Mouse (Mus musculus) heart, postnatal 0 days (tissue): Measurements from ENCODE around the gene Fyb.

Source experiments
- CTCF ChIP-seq: IDR thresholded peaks from 2 replicates; pipeline ENCODE4 v1.5.1; 2016; ENCODE audit warnings: antibody characterized with exemption, control low read depth, low read depth
- EP300 ChIP-seq: IDR thresholded peaks from 2 replicates; pipeline ENCODE4 v1.6.1; 2016; ENCODE audit warnings: antibody characterized with exemption, low read depth

DNA sequence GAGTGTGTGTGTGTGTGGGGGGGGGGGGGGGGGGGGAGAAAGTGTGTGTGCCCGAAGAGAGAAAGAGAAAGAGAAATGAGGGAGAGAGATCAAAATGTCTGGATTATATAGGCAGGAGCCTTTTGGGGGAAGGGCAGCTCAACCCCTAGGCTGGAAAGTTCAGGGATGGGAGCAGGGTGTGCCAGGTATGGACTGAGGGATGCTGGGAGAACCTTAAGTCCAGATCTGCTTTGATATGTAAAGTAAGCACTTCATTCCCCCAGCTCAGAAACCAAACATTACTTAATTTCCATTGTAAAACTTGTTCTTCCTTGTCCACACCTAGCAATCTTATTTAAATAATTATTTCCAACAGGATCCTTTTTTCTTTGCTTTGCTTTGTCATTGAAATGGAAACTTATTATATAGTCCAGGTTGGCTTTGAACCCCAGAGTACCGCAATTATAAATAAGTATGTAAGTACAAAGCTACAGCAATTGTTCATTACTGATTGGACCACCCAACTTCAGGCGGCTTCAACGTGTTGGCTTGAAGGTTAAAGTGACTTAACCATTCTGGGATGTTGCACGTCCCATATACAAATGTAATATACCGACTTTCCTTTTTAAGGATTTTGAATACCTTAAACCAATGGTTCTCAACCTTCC is 105.9 kb downstream of the Fyb start:
- TF ChIP-seq CTCF (no peak), EP300 (no peak)
